Mouse (Mus musculus): ENCODE results near the gene Pip4k2c.

DNA sequence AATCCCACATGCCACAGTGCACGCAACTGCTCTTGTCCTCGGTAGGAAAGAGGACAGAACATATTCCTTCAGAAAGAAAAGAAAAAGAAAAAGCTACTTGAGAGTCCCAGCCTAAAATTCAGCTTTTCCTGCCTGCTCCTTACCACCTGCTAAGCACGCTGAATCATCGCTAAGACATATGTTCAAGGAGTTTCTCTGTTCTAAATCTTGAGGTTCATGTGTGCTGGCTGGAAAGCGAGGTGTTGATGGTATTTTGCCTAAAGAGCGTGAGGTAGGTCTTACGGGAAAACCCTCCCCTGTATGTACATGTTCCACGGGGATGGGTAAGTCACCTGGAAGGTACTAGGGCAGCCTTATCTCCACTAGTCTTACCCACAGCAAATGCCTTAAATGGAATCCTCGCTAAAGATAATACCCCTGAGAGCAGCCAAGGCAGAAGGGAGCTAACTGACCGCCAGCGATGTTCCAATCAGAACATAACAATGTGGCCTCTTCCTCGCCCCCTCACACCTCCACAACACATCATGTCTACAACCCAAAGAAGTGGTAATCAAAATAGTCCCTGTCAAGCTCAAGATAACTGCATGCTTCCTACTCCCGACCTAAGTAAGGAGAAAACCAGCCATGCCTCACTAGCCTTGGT is 1.3 kb downstream of the Pip4k2c start:
- no peak for TF ChIP-seq CTCF (IDR thresholded peaks at IDR 0.05; ENCODE audit: control insufficient read depth, insufficient read depth, insufficient replicate concordance, low read depth, low read length)
- TF ChIP-seq POLR2A (IDR thresholded peaks at IDR 0.05; ENCODE audit: control insufficient read depth, low read depth, low read length) = no peak

Measured in testis, adult 2 months (tissue).